Mouse (Mus musculus): ENCODE measurements at regions not wholly inside any gene's neighbourhood (a gene's known extent, or its start where the extent isn't known, plus 50 kb on each side); places are given as distances from the start of the nearest gene placed in this dataset.
A peak's percentile ranks its signal among the peaks of the same experiment; 100 is the strongest.

DNA sequence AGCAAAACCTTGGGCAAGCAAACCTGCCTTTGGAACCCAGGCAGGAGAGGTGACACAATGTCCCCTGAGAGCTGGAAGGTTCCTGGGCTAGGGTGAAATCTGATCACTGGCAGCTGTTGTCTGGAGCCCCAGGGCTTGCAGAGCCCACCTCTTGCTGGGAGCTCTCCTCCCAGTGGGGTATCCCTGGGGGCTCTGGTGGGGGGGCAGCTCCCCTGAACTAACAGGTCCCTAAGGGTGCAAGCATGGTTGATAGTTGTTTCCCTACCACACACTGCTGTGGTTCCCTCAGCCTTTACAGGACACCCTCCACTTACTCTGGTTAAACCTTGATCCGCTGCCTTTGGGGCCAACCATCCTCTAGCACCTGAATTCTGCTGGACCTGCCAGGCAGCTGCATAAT, 367.3 kb upstream of the Myt1l start:
- WGBS = 96% methylated on average over 1 of the region's 1 CpGs
- H3K4me2 ChIP-seq (ENCODE audit: low read depth, low read length) = no peak overlapping the region

GRCm38 (mm10) chr12:29161546-29161945, 366.6 kb upstream of the Myt1l start:
- no peak for ATAC-seq
- no peak for TF ChIP-seq CTCF (IDR thresholded peaks at IDR 0.05; ENCODE audit: low read depth)
- no peak for DNase-seq (ENCODE audit: low spot score)
- Histone ChIP-seq H3K4me1 (ENCODE audit: insufficient read depth, low read length) (no peaks in the 10 kb centered on the region), H3K4me3 (ENCODE audit: low read length) (no peak overlapping the region), H3K27ac (no peak overlapping the region), H3K36me3 (ENCODE audit: insufficient read depth, low read length) (no peaks in the 10 kb centered on the region), H3K4me2 (ENCODE audit: low read depth, low read length) (no peak overlapping the region), H3K27me3 (ENCODE audit: insufficient read depth, low read length) (no peaks in the 10 kb centered on the region), H3K9me3 (ENCODE audit: low read length) (no peaks in the 10 kb centered on the region), H3K9ac (replicated peaks; ENCODE audit: low read length) (no peak overlapping the region)
- 24% methylated on average over 2 of the region's 2 CpGs for WGBS

More for the DNA sequence above, 367.3 kb upstream of the Myt1l start:
- Histone ChIP-seq H3K4me1 (ENCODE audit: insufficient read depth, low read length) (no peaks in the 10 kb centered on the region), H3K27me3 (ENCODE audit: insufficient read depth, low read length) (no peaks in the 10 kb centered on the region), H3K9ac (replicated peaks; ENCODE audit: low read length) (no peak overlapping the region), H3K36me3 (ENCODE audit: insufficient read depth, low read length) (no peaks in the 10 kb centered on the region), H3K9me3 (ENCODE audit: low read length) (no peaks in the 10 kb centered on the region), H3K27ac (no peak overlapping the region), H3K4me3 (ENCODE audit: low read length) (no peak overlapping the region)
- TF ChIP-seq CTCF (IDR thresholded peaks at IDR 0.05; ENCODE audit: low read depth) = no peak
- ATAC-seq (no peak), DNase-seq (ENCODE audit: low spot score) (no peak)

DNA sequence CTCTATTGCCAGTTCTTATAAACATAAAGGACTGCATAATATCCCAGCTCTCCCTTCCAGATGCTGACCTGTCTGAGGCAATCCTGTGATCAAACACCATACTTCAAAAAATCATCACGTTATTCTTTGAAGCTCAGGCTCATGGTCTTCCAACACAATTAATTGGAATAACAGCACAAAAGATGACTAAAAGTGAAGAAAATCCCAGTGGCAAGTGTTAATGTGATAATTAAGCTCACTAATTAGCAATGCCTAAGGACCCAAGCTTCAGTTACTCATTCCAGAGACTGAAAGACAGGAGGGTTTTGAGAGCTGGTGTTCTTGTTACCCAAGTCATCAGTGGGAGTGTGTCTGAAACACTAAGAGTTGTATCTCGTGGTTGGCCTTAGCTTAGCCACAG, 363.5 kb upstream of the Myt1l start:
- DNase-seq (ENCODE audit: low spot score) = no peak
- no peak for ATAC-seq
- TF ChIP-seq CTCF (IDR thresholded peaks at IDR 0.05; ENCODE audit: low read depth) = no peak
- WGBS = 71% methylated on average over 2 of the region's 2 CpGs
- Histone ChIP-seq H3K4me2 (ENCODE audit: low read depth, low read length) (no peak overlapping the region), H3K27ac (no peak overlapping the region), H3K27me3 (ENCODE audit: insufficient read depth, low read length) (no peaks in the 10 kb centered on the region), H3K4me1 (ENCODE audit: insufficient read depth, low read length) (no peaks in the 10 kb centered on the region), H3K4me3 (ENCODE audit: low read length) (no peak overlapping the region), H3K9ac (replicated peaks; ENCODE audit: low read length) (no peak overlapping the region), H3K9me3 (ENCODE audit: low read length) (no peaks in the 10 kb centered on the region), H3K36me3 (ENCODE audit: insufficient read depth, low read length) (no peaks in the 10 kb centered on the region)

- H3K27me3 ChIP-seq (ENCODE audit: insufficient read depth, low read length) = no peaks in the 10 kb centered on the region
- DNase-seq (ENCODE audit: low spot score) (peak; percentile 32), ATAC-seq (0 out of 2 replicates have a peak, but pooled peaks have one; percentile 56)
- H3K9me3 ChIP-seq (ENCODE audit: low read length) = no peaks in the 10 kb centered on the region
- 37% methylated on average over 2 of the region's 2 CpGs for WGBS
- no peaks in the 10 kb centered on the region for H3K4me1 ChIP-seq (ENCODE audit: insufficient read depth, low read length)
- no peaks in the 10 kb centered on the region for H3K36me3 ChIP-seq (ENCODE audit: insufficient read depth, low read length)
- H3K9ac ChIP-seq (replicated peaks; ENCODE audit: low read length) = no peak overlapping the region
- TF ChIP-seq CTCF (IDR thresholded peaks at IDR 0.05; ENCODE audit: low read depth) = peak; percentile 44
- no peak overlapping the region for H3K4me3 ChIP-seq (ENCODE audit: low read length)
- no peak overlapping the region for H3K27ac ChIP-seq
- no peak overlapping the region for H3K4me2 ChIP-seq (ENCODE audit: low read depth, low read length)
These were observed 361.9 kb upstream of the Myt1l start for GRCm38 (mm10) chr12:29166316-29166715.

DNA sequence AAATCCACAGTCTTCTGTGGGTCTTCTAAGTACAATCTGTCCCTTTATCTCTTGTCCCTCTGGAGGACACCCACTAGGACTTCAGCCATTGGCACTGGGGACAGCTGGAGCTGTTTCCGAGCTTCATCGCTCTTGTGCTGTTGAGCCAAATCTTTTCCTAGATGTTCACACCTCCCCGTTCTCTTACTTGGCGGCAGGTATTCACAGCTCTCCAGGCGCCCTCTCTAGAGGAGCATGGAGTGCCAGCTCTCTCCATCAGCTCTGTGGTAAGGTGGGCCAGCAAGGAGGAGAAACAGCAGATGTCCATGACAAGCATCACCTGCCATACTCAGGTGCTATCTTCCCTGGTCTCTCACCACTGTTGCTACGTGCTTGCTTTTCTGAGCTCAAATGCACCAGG, 360.3 kb upstream of the Myt1l start:
- Histone ChIP-seq H3K36me3 (ENCODE audit: insufficient read depth, low read length) (no peaks in the 10 kb centered on the region), H3K27me3 (ENCODE audit: insufficient read depth, low read length) (no peaks in the 10 kb centered on the region), H3K4me1 (ENCODE audit: insufficient read depth, low read length) (no peaks in the 10 kb centered on the region), H3K9me3 (ENCODE audit: low read length) (no peaks in the 10 kb centered on the region), H3K4me3 (ENCODE audit: low read length) (no peak overlapping the region), H3K27ac (no peak overlapping the region), H3K9ac (replicated peaks; ENCODE audit: low read length) (no peak overlapping the region), H3K4me2 (ENCODE audit: low read depth, low read length) (no peak overlapping the region)
- no peak for TF ChIP-seq CTCF (IDR thresholded peaks at IDR 0.05; ENCODE audit: low read depth)
- no peak for DNase-seq (ENCODE audit: low spot score)
- WGBS = 74% methylated on average over 6 of the region's 6 CpGs
- no peak for ATAC-seq

DNA sequence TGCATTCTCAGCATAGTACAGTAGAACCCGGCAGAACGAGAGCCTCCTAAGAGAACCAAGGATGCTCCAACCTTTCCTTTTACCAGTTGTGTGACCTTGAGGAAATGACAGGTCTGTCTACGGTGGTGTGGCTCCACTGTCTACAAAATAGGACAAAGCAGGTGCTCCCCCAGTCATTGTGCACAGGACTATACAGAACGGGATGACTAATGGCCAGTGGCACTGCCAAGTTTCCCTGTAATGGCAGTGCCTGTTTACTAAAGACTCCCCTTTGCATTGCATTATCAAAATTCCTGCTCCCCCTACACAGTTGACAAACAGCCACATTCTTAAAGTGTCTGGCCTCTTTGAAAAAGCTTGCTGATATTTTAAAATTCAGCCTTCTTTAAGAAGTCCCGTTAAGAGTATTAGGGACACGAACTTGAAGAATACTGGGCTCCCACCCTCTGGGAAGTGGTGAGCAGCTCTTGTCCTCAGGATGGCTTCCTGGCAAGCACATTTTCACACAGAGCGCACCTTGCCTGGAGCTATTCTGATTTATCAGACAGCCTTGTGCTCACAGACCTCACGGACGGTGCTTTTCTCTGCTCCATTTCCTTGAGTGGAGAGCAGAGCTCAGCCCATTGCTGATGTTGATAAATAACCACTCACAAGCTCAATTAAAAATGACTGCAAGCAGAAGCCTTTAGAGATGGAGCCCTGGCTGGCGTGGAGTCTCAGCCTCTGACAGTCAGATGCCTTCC, 352.3 kb upstream of the Myt1l start:
- no peak for TF ChIP-seq CTCF (IDR thresholded peaks at IDR 0.05; ENCODE audit: low read depth)
- no peak overlapping the region for H3K4me3 ChIP-seq (ENCODE audit: low read length)
- DNase-seq (ENCODE audit: low spot score) = peak; percentile 39
- no peak for ATAC-seq
- H3K4me1 ChIP-seq (ENCODE audit: insufficient read depth, low read length) = no peaks in the 10 kb centered on the region
- no peaks in the 10 kb centered on the region for H3K36me3 ChIP-seq (ENCODE audit: insufficient read depth, low read length)
- H3K4me2 ChIP-seq (ENCODE audit: low read depth, low read length) = no peak overlapping the region
- H3K27ac ChIP-seq = 0 out of 2 replicates have a peak overlapping the region, but pooled peaks have one; percentile 2
- WGBS = 52% methylated on average over 10 of the region's 10 CpGs
- no peak overlapping the region for H3K9ac ChIP-seq (replicated peaks; ENCODE audit: low read length)
- no peaks in the 10 kb centered on the region for H3K27me3 ChIP-seq (ENCODE audit: insufficient read depth, low read length)
- no peaks in the 10 kb centered on the region for H3K9me3 ChIP-seq (ENCODE audit: low read length)

DNA sequence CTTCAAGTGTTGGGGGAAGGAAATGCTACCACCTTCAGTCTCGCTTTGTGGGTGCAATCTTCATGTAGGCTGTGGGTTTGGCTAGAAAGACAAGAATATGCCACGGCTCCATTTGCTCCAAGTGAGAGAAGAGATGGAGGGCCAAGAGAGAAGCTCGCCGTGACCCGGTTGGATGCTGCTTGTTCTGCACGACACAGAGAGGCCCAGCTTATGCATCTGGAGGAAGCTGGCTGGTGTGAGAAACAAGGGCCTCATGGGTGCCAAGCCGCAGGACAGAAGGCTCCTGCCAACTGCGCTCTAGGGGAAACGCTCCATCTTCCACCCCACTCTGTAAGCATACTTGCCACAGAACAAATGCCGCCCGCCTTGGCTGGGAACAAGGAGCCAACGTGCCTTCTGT, 351.0 kb upstream of the Myt1l start:
- Histone ChIP-seq H3K4me1 (ENCODE audit: insufficient read depth, low read length) (no peaks in the 10 kb centered on the region), H3K9me3 (ENCODE audit: low read length) (no peaks in the 10 kb centered on the region), H3K9ac (replicated peaks; ENCODE audit: low read length) (no peak overlapping the region), H3K4me2 (ENCODE audit: low read depth, low read length) (no peak overlapping the region), H3K27ac (no peak overlapping the region), H3K27me3 (ENCODE audit: insufficient read depth, low read length) (no peaks in the 10 kb centered on the region), H3K36me3 (ENCODE audit: insufficient read depth, low read length) (no peaks in the 10 kb centered on the region), H3K4me3 (ENCODE audit: low read length) (no peak overlapping the region)
- ATAC-seq (no peak), DNase-seq (ENCODE audit: low spot score) (no peak)
- WGBS = 74% methylated on average over 12 of the region's 12 CpGs
- no peak for TF ChIP-seq CTCF (IDR thresholded peaks at IDR 0.05; ENCODE audit: low read depth)
